Mouse (Mus musculus) adrenal gland, adult 2 months (tissue): ENCODE data around the gene Gm7073. TPM values are rescaled to one million over a fixed set of nuclear protein-coding genes. Genes with fewer than 3 reads are reported as not detected.

ENCODE experiments used
- microRNA-seq, 2 experiments: library from miRNA; unstranded; fragments of <30 nt; microRNA quantifications; one replicate each; pipeline ENCODE4 v1.2.0; 2021
- polyA plus RNA-seq: library from polyadenylated mRNA; depleted of rRNA; stranded (reverse); fragments of >200 nt; gene quantifications from 2 replicates; pipeline ENCODE4 v1.2.3, GENCODE M21; 2012; rRNA removed
- total RNA-seq, 2 experiments: library from RNA; stranded (reverse); gene quantifications; 2 replicates each; pipeline ENCODE4 v1.2.3; 2021

Gene Gm7073
- total and polyA plus RNA-seq, 3 experiments = not detected

Small RNAs within 50 kb of the gene (microRNA-seq; reads per million reads assigned to microRNA genes)
- 15.7 to 34.0 reads per million in 2 experiments for gene Mir505

Other genes starting within 250 kb of the Gm7073 start
- gene Atp11c, start 53.4 kb upstream of the Gm7073 start, total RNA-seq = 10 to 100 TPM; 13.6 to 15.1 TPM
- 1.3 and 2.0 TPM in 2 replicates for gene Atp11c, start 53.4 kb upstream of the Gm7073 start, polyA plus RNA-seq